Mouse (Mus musculus): Measurements from ENCODE around the gene Phactr3. TPM values are rescaled to one million over a fixed set of nuclear protein-coding genes. Genes with fewer than 3 reads are reported as not detected.

Phactr3 gene
- polyA plus RNA-seq, 1 experiment from 2014 or later: 3.1 TPM

- Histone ChIP-seq H3K4me3 (no peak overlapping the region), H3K9ac (no peak overlapping the region), H3K36me3 (no peaks in the 10 kb centered on the region), H3K4me1 (peaks cover 4% of the 10 kb centered on the region; the same call in 1 of the 2 replicates), H3K4me2 (replicated peaks) (no peak overlapping the region), H3K27me3 (no peaks in the 10 kb centered on the region), H3K27ac (no peak overlapping the region), H3K9me3 (no peaks in the 10 kb centered on the region)
- ATAC-seq (ENCODE audit: insufficient number of reproducible peaks, insufficient read depth, low FRiP score, low TSS enrichment): no peak
- 86% methylated on average over 2 of the region's 2 CpGs for WGBS
Observed at GRCm38 (mm10) chr2:178238503-178238902, 119.7 kb downstream of the Phactr3 start.

GRCm38 (mm10) chr2:178240886-178241285, 122.1 kb downstream of the Phactr3 start:
- Histone ChIP-seq H3K9ac (no peak overlapping the region), H3K4me3 (no peak overlapping the region), H3K4me1 (peaks cover 4% of the 10 kb centered on the region; the same call in 1 of the 2 replicates), H3K27me3 (no peaks in the 10 kb centered on the region), H3K27ac (no peak overlapping the region), H3K36me3 (no peaks in the 10 kb centered on the region), H3K4me2 (replicated peaks) (no peak overlapping the region), H3K9me3 (no peaks in the 10 kb centered on the region)
- ATAC-seq (ENCODE audit: insufficient number of reproducible peaks, insufficient read depth, low FRiP score, low TSS enrichment): no peak
- WGBS: 71% methylated on average over 8 of the region's 8 CpGs

- H3K36me3 ChIP-seq: no peaks in the 10 kb centered on the region
- peaks cover 4% of the 10 kb centered on the region; the same call in 1 of the 2 replicates for H3K4me1 ChIP-seq
- no peaks in the 10 kb centered on the region for H3K27me3 ChIP-seq
- no peak overlapping the region for H3K4me3 ChIP-seq
- no peak overlapping the region for H3K9ac ChIP-seq
- H3K4me2 ChIP-seq (replicated peaks): no peak overlapping the region
- no peak overlapping the region for H3K27ac ChIP-seq
- no peak for ATAC-seq (ENCODE audit: insufficient number of reproducible peaks, insufficient read depth, low FRiP score, low TSS enrichment)
- H3K9me3 ChIP-seq: no peaks in the 10 kb centered on the region
- 50% methylated on average over 3 of the region's 3 CpGs for WGBS
Observed at GRCm38 (mm10) chr2:178241374-178241773, 122.6 kb downstream of the Phactr3 start.

GRCm38 (mm10) chr2:178242996-178243395, 124.2 kb downstream of the Phactr3 start:
- WGBS: 80% methylated on average over 3 of the region's 3 CpGs
- ATAC-seq (ENCODE audit: insufficient number of reproducible peaks, insufficient read depth, low FRiP score, low TSS enrichment): no peak

GRCm38 (mm10) chr2:178244866-178245265, 126.1 kb downstream of the Phactr3 start:
- Histone ChIP-seq H3K36me3 (no peaks in the 10 kb centered on the region), H3K27me3 (no peaks in the 10 kb centered on the region), H3K9me3 (no peaks in the 10 kb centered on the region), H3K9ac (no peak overlapping the region), H3K4me2 (replicated peaks) (no peak overlapping the region), H3K27ac (no peak overlapping the region), H3K4me3 (no peak overlapping the region), H3K4me1 (peaks cover 4% of the 10 kb centered on the region; the same call in 1 of the 2 replicates)
- WGBS: 68% methylated on average over 1 of the region's 1 CpGs
- ATAC-seq (ENCODE audit: insufficient number of reproducible peaks, insufficient read depth, low FRiP score, low TSS enrichment): no peak

More at GRCm38 (mm10) chr2:178242996-178243395, 124.2 kb downstream of the Phactr3 start:
- Histone ChIP-seq H3K4me2 (replicated peaks) (no peak overlapping the region), H3K4me1 (peaks cover 4% of the 10 kb centered on the region; the same call in 1 of the 2 replicates), H3K4me3 (no peak overlapping the region), H3K27me3 (no peaks in the 10 kb centered on the region), H3K9me3 (no peaks in the 10 kb centered on the region), H3K9ac (no peak overlapping the region), H3K36me3 (no peaks in the 10 kb centered on the region), H3K27ac (no peak overlapping the region)

GRCm38 (mm10) chr2:178245841-178246240, 127.1 kb downstream of the Phactr3 start:
- no peaks in the 10 kb centered on the region for H3K36me3 ChIP-seq
- no peaks in the 10 kb centered on the region for H3K27me3 ChIP-seq
- no peak overlapping the region for H3K9ac ChIP-seq
- 82% methylated on average over 5 of the region's 5 CpGs for WGBS
- ATAC-seq (ENCODE audit: insufficient number of reproducible peaks, insufficient read depth, low FRiP score, low TSS enrichment): no peak
- no peak overlapping the region for H3K4me2 ChIP-seq (replicated peaks)
- H3K4me3 ChIP-seq: no peak overlapping the region
- peaks cover 4% of the 10 kb centered on the region; the same call in 1 of the 2 replicates for H3K4me1 ChIP-seq
- H3K27ac ChIP-seq: no peak overlapping the region
- H3K9me3 ChIP-seq: no peaks in the 10 kb centered on the region

- Histone ChIP-seq H3K4me1 (no peaks in the 10 kb centered on the region), H3K9ac (no peak overlapping the region), H3K4me2 (replicated peaks) (no peak overlapping the region), H3K4me3 (no peak overlapping the region), H3K27ac (no peak overlapping the region), H3K36me3 (no peaks in the 10 kb centered on the region), H3K27me3 (no peaks in the 10 kb centered on the region), H3K9me3 (no peaks in the 10 kb centered on the region)
- ATAC-seq (ENCODE audit: insufficient number of reproducible peaks, insufficient read depth, low FRiP score, low TSS enrichment): no peak
- WGBS: 50% methylated on average over 4 of the region's 4 CpGs
Observed at GRCm38 (mm10) chr2:178246767-178247166, 128.0 kb downstream of the Phactr3 start.

GRCm38 (mm10) chr2:178247274-178247673, 128.5 kb downstream of the Phactr3 start:
- 67% methylated on average over 8 of the region's 8 CpGs for WGBS
- no peak overlapping the region for H3K27ac ChIP-seq
- ATAC-seq (ENCODE audit: insufficient number of reproducible peaks, insufficient read depth, low FRiP score, low TSS enrichment): no peak

GRCm38 (mm10) chr2:178257117-178257825, 138.5 kb downstream of the Phactr3 start:
- Histone ChIP-seq H3K4me3 (no peak overlapping the region), H3K27ac (peak overlapping the region; percentile 46; the same call in 1 of the 2 replicates), H3K9ac (no peak overlapping the region), H3K4me1 (peaks cover 18% of the 10 kb centered on the region), H3K9me3 (no peaks in the 10 kb centered on the region), H3K36me3 (no peaks in the 10 kb centered on the region), H3K4me2 (replicated peaks) (0 out of 2 replicates have a peak overlapping the region, but pooled peaks have one; percentile 2), H3K27me3 (0 out of 2 replicates have a peak, but pooled peaks cover 6% of the 10 kb centered on the region)
- WGBS: 2% methylated on average over 3 of the region's 3 CpGs
- peak; percentile 86 for ATAC-seq (ENCODE audit: insufficient number of reproducible peaks, insufficient read depth, low FRiP score, low TSS enrichment)

More at GRCm38 (mm10) chr2:178247274-178247673, 128.5 kb downstream of the Phactr3 start:
- H3K4me3 ChIP-seq: no peak overlapping the region
- H3K36me3 ChIP-seq: no peaks in the 10 kb centered on the region
- no peaks in the 10 kb centered on the region for H3K27me3 ChIP-seq
- no peak overlapping the region for H3K4me2 ChIP-seq (replicated peaks)
- H3K4me1 ChIP-seq: no peaks in the 10 kb centered on the region
- H3K9me3 ChIP-seq: no peaks in the 10 kb centered on the region
- no peak overlapping the region for H3K9ac ChIP-seq

GRCm38 (mm10) chr2:178257986-178258555, 139.3 kb downstream of the Phactr3 start:
- Histone ChIP-seq H3K4me3 (no peak overlapping the region), H3K4me2 (replicated peaks) (no peak overlapping the region), H3K9me3 (no peaks in the 10 kb centered on the region), H3K4me1 (peaks cover 18% of the 10 kb centered on the region), H3K36me3 (no peaks in the 10 kb centered on the region), H3K27ac (no peak overlapping the region), H3K9ac (no peak overlapping the region), H3K27me3 (0 out of 2 replicates have a peak, but pooled peaks cover 6% of the 10 kb centered on the region)
- no peak for ATAC-seq (ENCODE audit: insufficient number of reproducible peaks, insufficient read depth, low FRiP score, low TSS enrichment)
- WGBS: 9% methylated on average over 1 of the region's 2 CpGs

GRCm38 (mm10) chr2:178263055-178263454, 144.3 kb downstream of the Phactr3 start:
- 81% methylated on average over 4 of the region's 4 CpGs for WGBS
- Histone ChIP-seq H3K27me3 (no peaks in the 10 kb centered on the region), H3K9me3 (no peaks in the 10 kb centered on the region), H3K4me1 (peaks cover 2% of the 10 kb centered on the region; the same call in 1 of the 2 replicates), H3K36me3 (no peaks in the 10 kb centered on the region), H3K27ac (no peak overlapping the region), H3K4me2 (replicated peaks) (no peak overlapping the region), H3K4me3 (no peak overlapping the region), H3K9ac (no peak overlapping the region)
- no peak for ATAC-seq (ENCODE audit: insufficient number of reproducible peaks, insufficient read depth, low FRiP score, low TSS enrichment)

GRCm38 (mm10) chr2:178264389-178264788, 145.6 kb downstream of the Phactr3 start:
- Histone ChIP-seq H3K9ac (no peak overlapping the region), H3K27me3 (no peaks in the 10 kb centered on the region), H3K4me2 (replicated peaks) (no peak overlapping the region), H3K4me1 (no peaks in the 10 kb centered on the region), H3K36me3 (no peaks in the 10 kb centered on the region), H3K4me3 (no peak overlapping the region), H3K9me3 (no peaks in the 10 kb centered on the region), H3K27ac (no peak overlapping the region)
- 6% methylated on average over 8 of the region's 8 CpGs for WGBS
- no peak for ATAC-seq (ENCODE audit: insufficient number of reproducible peaks, insufficient read depth, low FRiP score, low TSS enrichment)

Measured in embryonic facial prominence, embryonic 12.5 days (tissue).